Mouse (Mus musculus) testis, postnatal 10 days (tissue): ENCODE results near the gene Mmp21.
"Not testable (repeated sequence)": the region's sequence is repeated elsewhere in the genome, so short reads cannot be mapped to it uniquely, and the experiment has no call there.

Source experiments
- DNase-seq: peaks from one replicate; pipeline ENCODE4 v3.0.0; 2021; ENCODE audit warnings: low spot score

Mmp21 gene

DNA sequence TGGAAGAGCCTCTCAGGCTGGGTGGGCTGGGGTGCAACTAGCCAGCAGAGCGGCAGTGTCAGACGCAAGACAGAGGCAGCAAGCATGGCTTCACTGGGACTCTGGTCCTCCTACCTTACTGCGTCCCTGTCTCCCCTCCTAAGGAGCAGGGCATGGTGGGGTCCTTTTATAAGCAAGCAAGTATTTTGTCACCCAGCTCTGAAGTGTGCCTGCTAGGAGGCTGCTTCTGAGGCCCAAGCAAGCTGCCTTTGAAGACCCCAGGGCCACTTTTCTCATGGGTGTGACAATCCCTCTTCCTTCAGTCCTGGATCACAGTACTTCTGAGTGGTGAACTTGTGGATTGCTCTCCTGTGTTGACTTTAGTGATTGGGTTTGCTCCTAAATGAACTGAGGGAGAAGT is at the start of gene Mmp21:
Gene Mmp21, minus strand, starts transcription at position 101 of the 400 bp plus-strand sequence.
- DNase-seq, result no peak

DNA sequence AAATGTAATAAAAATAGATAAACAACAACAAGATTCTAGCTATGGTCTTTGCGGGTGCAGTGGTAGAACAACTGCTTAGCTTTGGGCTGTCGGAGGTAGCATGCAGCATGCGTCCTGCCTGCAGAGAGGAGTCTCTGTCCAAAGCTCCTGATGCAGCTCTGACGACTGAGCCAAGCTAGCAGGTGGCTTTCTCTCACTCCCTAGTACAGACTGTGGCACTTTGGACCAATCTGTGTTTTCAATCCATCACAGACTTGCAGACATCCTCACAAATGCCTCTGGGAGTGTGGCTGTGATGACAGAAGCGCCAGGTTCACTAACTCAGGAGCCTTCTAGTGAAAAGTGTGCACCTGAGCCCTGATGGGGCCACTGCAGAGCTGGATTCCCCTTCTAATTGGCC is 49.5 kb upstream of the Mmp21 start:
- no peak for DNase-seq

GRCm38 (mm10) chr7:133727027-133727426 is 47.2 kb upstream of the Mmp21 start:
- DNase-seq, result no peak

DNA sequence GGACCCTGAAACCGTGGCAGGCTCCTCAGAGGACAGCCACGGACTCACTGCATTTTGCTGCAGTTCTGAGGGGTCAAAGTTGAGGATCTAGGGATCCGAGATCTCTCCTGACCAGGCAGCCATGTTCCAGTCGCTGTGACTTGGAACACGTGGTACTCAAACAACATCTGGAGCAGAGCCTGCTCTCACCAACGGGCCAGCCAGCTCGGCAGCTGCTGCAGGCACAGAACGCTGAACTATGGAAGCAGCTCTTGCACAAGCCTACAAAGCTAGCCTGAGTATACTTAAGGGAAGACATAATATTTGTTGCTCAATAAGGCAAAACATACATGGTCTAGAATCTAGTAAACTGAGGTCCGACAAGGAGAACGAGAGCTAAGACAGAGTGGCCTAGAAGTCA is 45.7 kb upstream of the Mmp21 start:
- no peak for DNase-seq

GRCm38 (mm10) chr7:133724844-133725243 is 45.0 kb upstream of the Mmp21 start:
- no peak for DNase-seq

GRCm38 (mm10) chr7:133720616-133721015 is 40.8 kb upstream of the Mmp21 start:
- DNase-seq, result no peak

DNA sequence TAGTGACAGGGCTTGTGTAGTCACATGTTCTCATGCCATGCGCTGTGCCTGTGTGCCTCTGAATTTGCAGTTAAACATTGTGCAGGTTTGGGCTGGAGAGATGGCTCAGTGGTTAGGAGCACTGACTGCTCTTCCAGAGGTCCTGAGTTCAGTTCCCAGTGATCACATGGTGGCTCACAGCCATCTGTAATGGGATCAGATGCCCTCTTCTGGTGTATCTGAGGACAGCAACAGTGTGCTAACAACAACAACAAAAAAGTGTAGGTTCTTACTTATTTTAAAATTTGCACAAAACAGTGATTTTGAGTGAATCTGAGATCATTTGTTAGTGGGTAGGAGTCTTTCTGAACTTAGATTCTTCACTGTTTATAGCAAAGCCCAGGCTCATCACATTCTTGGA is 38.7 kb upstream of the Mmp21 start:
- no peak for DNase-seq

DNA sequence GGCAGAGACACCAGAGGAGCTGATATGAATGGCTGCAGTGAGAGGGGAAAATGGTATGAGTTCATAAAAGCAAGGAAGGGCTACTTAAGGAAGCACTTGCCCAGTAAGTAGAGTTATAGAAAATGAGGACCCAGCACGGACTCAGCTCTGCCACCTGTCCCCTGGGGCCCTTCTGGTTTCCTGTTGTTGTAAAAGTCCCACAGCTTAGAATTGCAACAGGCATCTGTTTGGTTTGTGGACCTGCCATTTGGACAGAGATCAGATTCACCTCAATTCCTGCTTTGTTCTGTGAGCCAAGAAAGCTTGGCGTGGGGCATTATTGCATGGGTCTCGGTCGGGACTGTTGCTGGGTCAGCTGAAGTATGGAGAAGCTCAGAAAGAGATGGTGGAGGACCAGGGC is 35.5 kb upstream of the Mmp21 start:
- DNase-seq, result no peak

- DNase-seq, result no peak
Observed at GRCm38 (mm10) chr7:133707301-133707700, 27.4 kb upstream of the Mmp21 start.

GRCm38 (mm10) chr7:133703906-133704305 is 24.0 kb upstream of the Mmp21 start:
- no peak for DNase-seq

- DNase-seq, result no peak
Observed at GRCm38 (mm10) chr7:133702333-133702732, 22.5 kb upstream of the Mmp21 start.

GRCm38 (mm10) chr7:133701366-133701765 is 21.5 kb upstream of the Mmp21 start:
- no peak for DNase-seq

- DNase-seq, result no peak
Observed at GRCm38 (mm10) chr7:133699885-133700284, 20.0 kb upstream of the Mmp21 start.

DNA sequence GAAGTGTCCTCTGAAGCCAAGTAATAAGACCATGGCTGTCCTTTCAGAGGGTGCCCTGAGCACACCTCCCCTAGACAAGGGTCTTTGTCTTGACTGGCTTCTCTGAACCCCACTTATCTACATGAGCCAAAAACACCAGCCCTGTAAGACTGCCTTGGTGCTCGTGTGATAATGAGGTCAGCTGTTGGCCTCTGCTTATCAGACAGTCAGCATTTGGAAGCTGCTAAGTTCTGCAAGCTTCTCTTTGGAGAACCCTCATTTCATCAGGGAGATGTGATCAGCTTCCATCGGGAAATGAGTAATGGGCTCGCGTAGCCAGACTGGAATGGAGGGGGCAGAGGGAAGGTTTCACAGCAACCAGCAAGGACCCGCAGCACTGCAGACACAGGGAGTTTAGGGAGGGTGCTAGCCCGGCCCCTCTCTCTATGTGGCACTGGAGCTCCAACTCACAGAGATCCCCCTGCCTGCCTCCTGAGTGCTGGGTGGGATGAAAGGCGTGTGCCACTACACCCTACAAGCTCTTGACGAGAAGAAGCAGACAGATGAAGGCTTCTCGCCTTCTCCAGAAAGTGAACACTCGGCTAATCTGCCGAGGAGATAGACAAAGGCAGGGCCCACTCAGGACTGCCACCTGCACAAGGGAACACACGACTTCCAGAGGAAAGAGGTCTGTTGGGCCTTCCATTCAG is 18.3 kb upstream of the Mmp21 start:
- DNase-seq, result no peak

DNA sequence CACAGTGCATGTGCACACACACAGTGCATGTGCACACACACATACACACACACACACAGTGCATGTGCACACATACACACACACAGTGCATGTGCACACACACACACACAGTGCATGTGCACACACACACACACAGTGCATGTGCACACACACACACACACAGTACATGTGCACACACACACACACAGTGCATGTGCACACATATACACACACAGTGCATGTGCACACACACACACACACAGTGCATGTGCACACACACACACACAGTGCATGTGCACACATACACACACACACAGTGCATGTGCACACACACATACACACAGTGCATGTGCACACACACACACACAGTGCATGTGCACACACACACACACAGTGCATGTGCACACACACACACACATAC is 5.8 kb upstream of the Mmp21 start:
- DNase-seq, result not testable (repeated sequence)

DNA sequence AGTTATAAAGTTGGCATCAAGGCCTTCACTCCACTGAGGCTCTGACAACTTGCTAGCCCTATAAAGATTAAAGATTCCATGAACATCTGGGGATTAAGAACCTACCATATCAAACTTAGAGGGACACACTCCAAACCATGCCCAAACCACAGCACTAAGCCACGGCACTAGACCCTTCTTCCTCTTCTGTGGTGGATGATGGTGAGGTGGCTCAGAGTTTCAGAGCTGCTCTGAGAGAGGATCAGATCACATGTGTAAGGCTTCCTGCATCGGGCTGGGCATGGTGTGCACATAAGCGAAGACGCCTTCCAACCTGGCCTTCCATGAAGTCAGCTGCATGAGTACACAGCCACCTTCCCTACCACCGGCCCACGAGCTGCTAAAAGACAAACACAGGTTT is 4.8 kb upstream of the Mmp21 start:
- DNase-seq, result no peak

GRCm38 (mm10) chr7:133684110-133684509 is 4.2 kb upstream of the Mmp21 start:
- DNase-seq, result no peak

GRCm38 (mm10) chr7:133683626-133684025 is 3.8 kb upstream of the Mmp21 start:
- DNase-seq, result no peak

DNA sequence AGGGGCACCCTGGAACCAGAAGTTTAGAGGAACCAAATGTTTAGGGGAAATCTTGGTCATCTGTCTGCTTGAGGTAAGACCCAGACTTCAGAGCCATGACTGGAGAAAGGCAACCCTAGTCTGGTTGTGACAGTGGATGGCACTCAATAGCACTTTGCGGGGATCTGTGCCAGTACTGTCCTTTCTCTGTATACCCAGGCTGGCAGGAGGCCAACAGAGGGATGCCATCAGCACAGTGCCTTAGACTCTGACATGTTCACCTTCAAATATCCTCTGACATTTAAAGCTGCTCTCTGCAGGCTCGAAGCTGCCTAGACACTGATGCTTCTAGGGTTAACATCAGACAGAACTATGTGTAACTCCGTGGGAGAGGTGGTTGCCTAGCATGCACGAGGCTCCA is 422 bp downstream of the Mmp21 start:
- no peak for DNase-seq

GRCm38 (mm10) chr7:133678716-133679115 is 1.1 kb downstream of the Mmp21 start:
- DNase-seq, result no peak

DNA sequence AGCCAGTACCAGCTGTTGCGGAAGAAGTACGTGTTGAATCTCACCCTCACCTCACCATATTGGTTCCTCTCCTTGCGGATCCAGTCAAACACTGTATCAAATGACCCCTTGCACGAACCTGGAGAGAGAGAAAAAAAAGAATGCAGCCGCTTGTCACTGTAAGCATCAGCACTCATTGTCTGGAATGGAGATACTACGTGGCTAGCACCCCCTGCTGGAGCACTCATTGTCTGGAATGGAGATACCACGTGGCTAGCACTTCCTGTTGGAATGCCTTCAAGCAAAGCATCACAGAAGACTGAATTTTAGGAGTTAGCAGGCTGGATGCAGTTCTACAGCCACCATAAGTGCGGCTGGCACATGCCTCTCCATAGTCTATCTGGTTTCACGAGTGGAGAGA is 3.9 kb downstream of the Mmp21 start:
- no peak for DNase-seq

DNA sequence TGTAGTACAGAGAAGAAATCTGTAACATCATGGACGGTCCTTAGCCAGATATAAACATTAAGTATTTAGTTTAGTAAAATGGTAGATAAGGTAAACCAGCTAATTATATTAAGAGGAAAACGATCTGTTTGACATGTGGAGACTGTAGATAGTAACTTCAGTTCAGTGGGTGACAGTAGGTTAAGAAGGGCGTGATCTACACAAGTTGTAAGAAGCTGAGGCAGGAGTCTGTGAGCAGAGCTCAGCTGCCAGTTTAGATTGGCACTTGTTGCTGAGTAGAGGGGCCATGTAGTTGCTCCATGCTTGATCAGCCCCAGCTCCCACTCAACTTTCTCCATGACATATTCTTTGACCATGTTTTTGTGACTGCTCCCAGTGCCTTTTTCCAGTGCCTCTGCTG is 9.0 kb downstream of the Mmp21 start:
- no peak for DNase-seq

GRCm38 (mm10) chr7:133669946-133670345 is 9.9 kb downstream of the Mmp21 start:
- no peak for DNase-seq

DNA sequence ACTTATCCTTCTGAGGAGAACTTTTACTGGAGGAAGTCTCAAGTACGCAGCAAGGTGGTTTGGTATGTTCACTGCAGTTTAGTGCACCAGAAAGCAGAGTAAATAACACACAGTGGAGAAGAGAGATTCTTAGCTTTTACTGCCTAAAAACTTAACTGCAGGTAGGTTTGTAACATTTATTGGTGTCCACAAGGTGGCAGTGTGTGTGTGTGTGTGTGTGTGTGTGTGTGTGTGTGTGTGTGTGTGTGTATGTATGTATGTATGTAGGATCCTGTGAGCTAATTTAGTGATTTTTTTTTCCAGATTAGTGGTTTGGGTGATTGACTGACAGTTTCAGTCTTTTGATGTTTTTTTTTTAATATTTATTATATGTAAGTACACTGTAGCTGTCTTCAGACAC is 10.8 kb downstream of the Mmp21 start:
- DNase-seq, result no peak

DNA sequence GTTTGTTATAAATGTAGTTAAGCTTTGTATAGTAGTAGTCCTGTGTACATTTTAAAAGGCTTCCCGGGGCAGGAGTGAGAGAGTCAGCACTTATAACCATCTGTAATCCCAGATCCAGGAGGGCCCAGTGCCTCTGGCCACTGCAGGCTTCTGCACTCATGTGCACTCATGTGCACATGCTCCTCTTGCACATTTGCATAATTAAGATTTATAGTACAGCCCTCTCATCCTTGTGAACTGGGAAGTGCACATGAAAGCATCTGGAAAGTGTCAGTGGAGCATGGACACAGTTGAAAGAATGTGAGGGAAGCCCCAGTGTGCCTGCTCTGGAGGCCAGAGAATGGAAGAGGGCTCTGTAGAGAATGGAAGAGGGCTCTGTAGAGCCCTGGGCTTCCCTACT is 17.4 kb downstream of the Mmp21 start:
- DNase-seq, result no peak
